Mouse (Mus musculus): Measurements from ENCODE around the gene Fgf12.

Fgf12 gene

GRCm38 (mm10) chr16:28323576-28323975 is 429.3 kb downstream of the Fgf12 start:
- no peak for DNase-seq (ENCODE audit: low spot score)

- no peak for DNase-seq (ENCODE audit: low spot score)
These were observed 441.2 kb downstream of the Fgf12 start for GRCm38 (mm10) chr16:28311618-28312017.

- no peak for DNase-seq (ENCODE audit: low spot score)
These were observed 449.0 kb downstream of the Fgf12 start for GRCm38 (mm10) chr16:28303889-28304288.

GRCm38 (mm10) chr16:28289689-28290330 is 463.1 kb downstream of the Fgf12 start:
- no peak for DNase-seq (ENCODE audit: low spot score)

- no peak for DNase-seq (ENCODE audit: low spot score)
These were observed 495.0 kb downstream of the Fgf12 start for GRCm38 (mm10) chr16:28257904-28258303.

GRCm38 (mm10) chr16:28254303-28254702 is 498.6 kb downstream of the Fgf12 start:
- no peak for DNase-seq (ENCODE audit: low spot score)

- no peak for DNase-seq (ENCODE audit: low spot score)
These were observed 500.9 kb downstream of the Fgf12 start for GRCm38 (mm10) chr16:28251930-28252329.

GRCm38 (mm10) chr16:28242867-28243649 is 509.8 kb downstream of the Fgf12 start:
- no peak for DNase-seq (ENCODE audit: low spot score)

GRCm38 (mm10) chr16:28239382-28239781 is 513.5 kb downstream of the Fgf12 start:
- no peak for DNase-seq (ENCODE audit: low spot score)

- DNase-seq (ENCODE audit: low spot score), result no peak
These were observed 514.6 kb downstream of the Fgf12 start for GRCm38 (mm10) chr16:28238019-28238868.

GRCm38 (mm10) chr16:28215930-28216329 is 536.9 kb downstream of the Fgf12 start:
- no peak for DNase-seq (ENCODE audit: low spot score)

- DNase-seq (ENCODE audit: low spot score), result no peak
These were observed 540.5 kb downstream of the Fgf12 start for GRCm38 (mm10) chr16:28212411-28212810.

GRCm38 (mm10) chr16:28156443-28156842 is 596.4 kb downstream of the Fgf12 start:
- DNase-seq (ENCODE audit: low spot score), result no peak

- no peak for DNase-seq (ENCODE audit: low spot score)
These were observed 611.9 kb downstream of the Fgf12 start for GRCm38 (mm10) chr16:28140972-28141371.

GRCm38 (mm10) chr16:28127006-28127405 is 625.9 kb downstream of the Fgf12 start:
- DNase-seq (ENCODE audit: low spot score), result no peak

Measured in adipocyte (in vitro differentiated cells).